Mouse (Mus musculus) kidney, adult 2 months (tissue): Measurements from ENCODE around the gene Kazn. TPM values are rescaled to one million over a fixed set of nuclear protein-coding genes. Genes with fewer than 3 reads are reported as not detected.
A peak's percentile ranks its signal among the peaks of the same experiment; 100 is the strongest.

Source experiments
- DNase-seq: peaks from one replicate; pipeline ENCODE4 v3.0.0; 2021
- H3K27ac ChIP-seq: fragments of 200-500 bp; 2 replicates; pipeline ENCODE4 v1.5.1; 2012; ENCODE audit warnings: low read depth, low read length, control low read depth, inconsistent platforms; ENCODE audit not compliant: insufficient read depth
- H3K27me3 ChIP-seq: fragments of 200-500 bp; replicated peaks from 2 replicates; pipeline ENCODE4 v1.6.1; 2012; ENCODE audit warnings: mild to moderate bottlenecking, moderate library complexity, low read length, inconsistent platforms; ENCODE audit not compliant: control insufficient read depth, insufficient read depth
- H3K36me3 ChIP-seq: fragments of 200-500 bp; 2 replicates; pipeline ENCODE4 v1.6.1; 2012; ENCODE audit warnings: mild to moderate bottlenecking, moderate library complexity, low read length, inconsistent platforms; ENCODE audit not compliant: control insufficient read depth, insufficient read depth
- H3K4me1 ChIP-seq: fragments of 200-500 bp; 2 replicates; pipeline ENCODE4 v1.6.1; 2011; ENCODE audit warnings: low read length; ENCODE audit not compliant: control insufficient read depth, insufficient read depth
- H3K4me3 ChIP-seq: fragments of 200-500 bp; 2 replicates; pipeline ENCODE4 v1.5.1; 2011; ENCODE audit warnings: mild to moderate bottlenecking, low read depth, low read length, control low read depth; ENCODE audit not compliant: insufficient read depth
- CTCF ChIP-seq: fragments of 200-500 bp; conservative IDR thresholded peaks from 2 replicates; pipeline ENCODE4 v1.5.1; 2011; ENCODE audit warnings: low read depth, mild to moderate bottlenecking, control low read depth, low read length, moderate library complexity, mixed read lengths; ENCODE audit not compliant: insufficient read depth, insufficient read length
- POLR2A ChIP-seq: fragments of 200-500 bp; IDR thresholded peaks from one replicate; pipeline ENCODE4 v1.6.1; 2011; ENCODE audit warnings: low read depth, low read length, control low read depth
- WGBS: fragments of 180-500 bp; shearing (Covaris S2); methylation state at CpG from one replicate; pipeline ENCODE4 v1.1.7; 2018; 5-methylcytosine and 5-hydroxymethylcytosine counted together
- polyA plus RNA-seq: library from polyadenylated mRNA; depleted of rRNA; stranded (reverse); fragments of >200 nt; gene quantifications from 2 replicates; pipeline ENCODE4 v1.2.3, GENCODE M21; 2012

The Kazn gene
- polyA plus RNA-seq, 1 experiment, result 76.1 TPM

DNA sequence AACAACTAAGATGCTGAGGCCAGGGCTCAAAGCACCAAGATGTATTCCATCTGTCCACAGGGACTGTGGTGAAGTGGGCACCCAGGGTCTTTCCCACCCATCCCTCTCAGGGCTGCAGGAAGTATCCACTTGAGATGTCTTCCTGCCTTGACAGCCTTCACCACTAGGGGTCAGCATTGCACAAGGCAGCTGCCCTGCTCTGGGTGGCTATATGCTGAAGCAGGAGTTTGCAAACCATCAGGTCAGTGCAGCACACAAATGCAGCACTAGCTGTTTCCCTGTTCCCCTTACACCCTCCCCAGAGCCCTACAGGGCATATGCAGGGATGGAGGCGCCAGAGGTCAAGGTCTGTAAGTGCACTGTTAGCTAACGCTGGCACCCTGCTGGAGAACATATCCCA, 85.7 kb downstream of the Kazn start:
- 0 out of 2 replicates have a peak, but pooled peaks cover 1% of the 10 kb centered on the region for H3K36me3 ChIP-seq
- no peak overlapping the region for H3K4me3 ChIP-seq
- peak; percentile 88 for DNase-seq
- TF ChIP-seq POLR2A (no peak), CTCF (peak; percentile 99)
- 8% methylated on average over 2 of the region's 2 CpGs for WGBS
- H3K27ac ChIP-seq, result no peak overlapping the region
- no peaks in the 10 kb centered on the region for H3K27me3 ChIP-seq
- H3K4me1 ChIP-seq, result no peaks in the 10 kb centered on the region; the same call in 1 of the 2 replicates

- WGBS, result 55% methylated on average over 8 of the region's 8 CpGs
- DNase-seq, result peak; percentile 47
Observed at GRCm38 (mm10) chr4:142152733-142153422, 86.3 kb downstream of the Kazn start.

GRCm38 (mm10) chr4:142150086-142150485, 89.1 kb downstream of the Kazn start:
- peaks cover 1% of the 10 kb centered on the region; the same call in 1 of the 2 replicates for H3K36me3 ChIP-seq
- no peak overlapping the region for H3K27ac ChIP-seq
- WGBS, result 81% methylated on average over 2 of the region's 2 CpGs
- TF ChIP-seq POLR2A (no peak), CTCF (no peak)
- no peaks in the 10 kb centered on the region for H3K27me3 ChIP-seq
- no peak for DNase-seq
- no peak overlapping the region for H3K4me3 ChIP-seq
- no peaks in the 10 kb centered on the region for H3K4me1 ChIP-seq

More at GRCm38 (mm10) chr4:142152733-142153422, 86.3 kb downstream of the Kazn start:
- no peaks in the 10 kb centered on the region for H3K27me3 ChIP-seq
- H3K4me1 ChIP-seq, result no peaks in the 10 kb centered on the region; the same call in 1 of the 2 replicates
- no peak overlapping the region for H3K4me3 ChIP-seq
- TF ChIP-seq CTCF, result no peak
- no peak for TF ChIP-seq POLR2A
- H3K36me3 ChIP-seq, result 0 out of 2 replicates have a peak, but pooled peaks cover 1% of the 10 kb centered on the region
- no peak overlapping the region for H3K27ac ChIP-seq

DNA sequence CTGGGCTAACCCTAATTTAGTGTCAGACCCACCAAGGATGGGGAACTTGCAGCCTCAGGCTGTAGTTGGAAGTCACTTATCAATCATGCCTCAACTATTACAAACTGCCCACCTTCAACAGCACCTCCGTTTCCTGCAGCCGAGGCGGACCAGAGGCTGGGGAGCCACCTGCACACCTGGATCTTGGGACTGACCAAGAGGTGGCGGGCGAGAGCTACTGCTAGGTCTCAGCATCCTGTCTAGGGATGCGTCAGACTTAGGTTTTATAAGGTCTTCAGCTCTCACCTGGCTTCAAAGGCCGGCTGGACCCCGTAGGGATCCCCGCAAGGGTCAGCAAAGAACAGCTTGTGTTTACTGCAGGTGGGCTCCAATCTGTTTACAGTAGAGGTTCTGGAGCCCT, 90.0 kb downstream of the Kazn start:
- 0 out of 2 replicates have a peak, but pooled peaks have one; percentile 18 for TF ChIP-seq CTCF
- TF ChIP-seq POLR2A, result no peak
- H3K36me3 ChIP-seq, result peaks cover 1% of the 10 kb centered on the region; the same call in 1 of the 2 replicates
- WGBS, result 90% methylated on average over 9 of the region's 9 CpGs

DNA sequence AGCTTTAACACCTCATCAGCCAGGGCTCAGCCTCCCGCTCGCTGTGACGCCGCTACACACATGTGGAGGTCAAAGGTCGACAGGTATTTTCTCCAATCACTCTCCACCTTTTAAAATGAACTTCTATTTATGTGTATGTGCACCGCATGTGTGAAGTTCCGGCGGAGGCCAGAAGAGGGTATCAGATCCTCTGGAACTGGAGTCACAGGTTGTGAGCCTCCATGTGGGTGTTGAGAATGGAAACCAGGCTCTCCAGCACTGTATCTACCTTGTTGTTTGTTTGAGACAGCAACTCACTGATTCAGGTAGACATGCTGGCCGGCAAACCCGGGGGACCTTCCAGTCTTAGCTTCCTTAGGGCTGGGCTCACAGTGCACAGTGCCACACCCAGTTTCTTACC, 91.5 kb downstream of the Kazn start:
- Histone ChIP-seq H3K27ac (no peak overlapping the region), H3K4me1 (no peaks in the 10 kb centered on the region), H3K4me3 (no peak overlapping the region), H3K36me3 (peaks cover 1% of the 10 kb centered on the region; the same call in 1 of the 2 replicates), H3K27me3 (no peaks in the 10 kb centered on the region)
- DNase-seq, result no peak
- TF ChIP-seq POLR2A (no peak), CTCF (no peak)
- WGBS, result 96% methylated on average over 10 of the region's 10 CpGs

More for the DNA sequence above, 90.0 kb downstream of the Kazn start:
- Histone ChIP-seq H3K4me1 (no peaks in the 10 kb centered on the region), H3K4me3 (no peak overlapping the region), H3K27ac (no peak overlapping the region), H3K27me3 (no peaks in the 10 kb centered on the region)
- no peak for DNase-seq

DNA sequence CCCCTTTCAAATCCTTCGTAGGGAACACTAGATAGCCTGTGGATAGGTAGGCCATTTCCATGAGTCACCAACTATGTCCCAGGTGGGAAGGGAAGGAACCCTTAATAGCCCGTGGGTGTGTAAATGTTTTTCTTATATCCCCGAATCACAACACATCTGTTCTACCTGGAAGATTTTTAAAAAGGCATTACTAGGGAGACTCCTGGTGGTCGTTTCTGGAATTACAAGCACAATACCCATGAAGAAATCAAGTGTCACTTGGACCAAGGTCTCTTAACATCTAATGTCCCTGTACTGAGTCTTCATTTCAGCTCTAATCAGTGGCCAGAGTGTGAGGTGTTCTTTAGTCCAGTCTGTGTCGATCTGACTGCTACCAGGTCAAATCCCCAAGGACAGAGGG, 95.1 kb downstream of the Kazn start:
- Histone ChIP-seq H3K27me3 (no peaks in the 10 kb centered on the region), H3K27ac (no peak overlapping the region), H3K4me3 (no peak overlapping the region), H3K4me1 (no peaks in the 10 kb centered on the region), H3K36me3 (peaks cover 1% of the 10 kb centered on the region; the same call in 1 of the 2 replicates)
- 42% methylated on average over 5 of the region's 5 CpGs for whole genome bisulfite sequencing
- peak; percentile 51 for DNase-seq
- TF ChIP-seq CTCF (peak; percentile 27; the same call in 1 of the 2 replicates), POLR2A (no peak)

GRCm38 (mm10) chr4:142143290-142143689, 95.9 kb downstream of the Kazn start:
- WGBS, result 91% methylated on average over 6 of the region's 6 CpGs

More at GRCm38 (mm10) chr4:142143290-142143689, 95.9 kb downstream of the Kazn start:
- Histone ChIP-seq H3K4me1 (no peaks in the 10 kb centered on the region), H3K36me3 (peaks cover 1% of the 10 kb centered on the region; the same call in 1 of the 2 replicates), H3K4me3 (no peak overlapping the region), H3K27me3 (no peaks in the 10 kb centered on the region), H3K27ac (no peak overlapping the region)
- no peak for TF ChIP-seq CTCF
- TF ChIP-seq POLR2A, result no peak
- DNase-seq, result no peak
